Mouse (Mus musculus): ENCODE data around the gene Nptx2.

- TF ChIP-seq POLR2A (IDR thresholded peaks at IDR 0.05; ENCODE audit: borderline replicate concordance, control insufficient read depth, low read depth, low read length) (no peak), CTCF (IDR thresholded peaks at IDR 0.05; ENCODE audit: control insufficient read depth, insufficient read depth, low read length) (no peak)
These were observed 1.7 kb downstream of the Nptx2 start for GRCm38 (mm10) chr5:144547333-144547878.
